Mouse (Mus musculus): ENCODE measurements at regions not wholly inside any gene's neighbourhood (a gene's known extent, or its start where the extent isn't known, plus 50 kb on each side); places are given as distances from the start of the nearest gene placed in this dataset.

DNA sequence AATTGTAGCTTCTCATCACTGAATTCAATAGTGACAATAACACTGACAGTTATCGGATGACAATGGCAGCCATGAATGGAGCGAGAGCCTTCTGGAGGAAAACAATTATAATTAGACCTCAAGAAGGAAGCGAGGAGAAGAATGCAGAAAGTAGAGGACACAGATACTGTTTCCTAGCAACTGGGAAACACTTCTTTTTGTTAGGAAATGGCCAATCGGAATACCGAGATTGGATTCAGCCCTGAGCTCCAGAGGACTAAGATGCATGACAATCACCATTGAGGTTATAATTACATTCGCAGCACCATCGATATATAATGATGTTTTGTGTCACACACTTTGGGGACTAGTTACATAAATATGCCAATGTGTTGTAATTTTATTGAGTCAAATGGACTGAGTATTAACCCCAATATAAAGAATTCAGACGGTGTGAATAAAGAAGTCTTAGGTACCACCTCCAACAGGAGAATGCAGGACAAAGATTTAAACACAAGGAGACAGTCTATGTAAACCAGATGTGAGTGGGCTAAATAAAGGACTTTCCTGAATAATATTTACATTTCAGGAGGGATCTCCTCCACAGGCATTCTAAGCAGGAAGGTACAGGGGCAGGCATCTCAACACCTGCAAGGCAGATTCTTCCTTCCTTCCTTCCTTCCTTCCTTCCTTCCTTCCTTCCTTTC lies 53.1 kb upstream of the Sestd1 start:
- ATAC-seq (ENCODE audit: low FRiP score, low read depth) = no peak
- Histone ChIP-seq H3K4me2 (replicated peaks) (no peak overlapping the region), H3K4me3 (no peak overlapping the region), H3K27ac (replicated peaks) (no peak overlapping the region), H3K9ac (replicated peaks) (no peak overlapping the region), H3K9me3 (no peaks in the 10 kb centered on the region), H3K4me1 (no peaks in the 10 kb centered on the region), H3K36me3 (no peaks in the 10 kb centered on the region), H3K27me3 (no peaks in the 10 kb centered on the region)
- 56% methylated on average over 8 of the region's 8 CpGs for WGBS

Data from midbrain, embryonic 12.5 days (tissue).